Mouse (Mus musculus) cerebellum, adult 8-10 months (tissue): Measurements from ENCODE around the gene Ctns.
A peak's percentile ranks its signal among the peaks of the same experiment; 100 is the strongest.

Source experiments
- DNase-seq: peaks from one replicate; pipeline ENCODE4 v3.0.0; 2022

Gene Ctns

GRCm38 (mm10) chr11:73198603-73199229 lies at the start of gene Ctns:
Gene Ctns, minus strand, starts transcription at chr11:73199042.
- DNase-seq = no peak

- DNase-seq = no peak
Measured at GRCm38 (mm10) chr11:73242777-73243176, 43.9 kb upstream of the Ctns start.

- DNase-seq = no peak
Measured at GRCm38 (mm10) chr11:73242199-73242598, 43.4 kb upstream of the Ctns start.

- no peak for DNase-seq
Measured at GRCm38 (mm10) chr11:73236731-73237130, 37.9 kb upstream of the Ctns start.

GRCm38 (mm10) chr11:73235990-73236701 lies 37.3 kb upstream of the Ctns start:
- no peak for DNase-seq

- no peak for DNase-seq
Measured at GRCm38 (mm10) chr11:73233992-73234391, 35.1 kb upstream of the Ctns start, which contains the start of gene Trpv1. Gene Trpv1, plus strand, starts transcription at chr11:73234292.

GRCm38 (mm10) chr11:73232513-73232912 lies 33.7 kb upstream of the Ctns start:
- no peak for DNase-seq

- no peak for DNase-seq
Measured at GRCm38 (mm10) chr11:73230081-73230480, 31.2 kb upstream of the Ctns start.

- DNase-seq = no peak
Measured at GRCm38 (mm10) chr11:73228881-73229280, 30.0 kb upstream of the Ctns start.

- DNase-seq = no peak
Measured at GRCm38 (mm10) chr11:73225856-73226255, 27.0 kb upstream of the Ctns start.

- DNase-seq = no peak
Measured at GRCm38 (mm10) chr11:73223966-73224365, 25.1 kb upstream of the Ctns start.

GRCm38 (mm10) chr11:73222846-73223245 lies 24.0 kb upstream of the Ctns start:
- no peak for DNase-seq

- no peak for DNase-seq
Measured at GRCm38 (mm10) chr11:73220651-73221050, 21.8 kb upstream of the Ctns start.

GRCm38 (mm10) chr11:73219671-73220070 lies 20.8 kb upstream of the Ctns start:
- DNase-seq = no peak

- no peak for DNase-seq
Measured at GRCm38 (mm10) chr11:73213956-73214355, 15.1 kb upstream of the Ctns start.

- DNase-seq = no peak
Measured at GRCm38 (mm10) chr11:73207621-73208020, 8.8 kb upstream of the Ctns start.

- no peak for DNase-seq
Measured at GRCm38 (mm10) chr11:73205194-73205593, 6.4 kb upstream of the Ctns start.

- no peak for DNase-seq
Measured at GRCm38 (mm10) chr11:73203895-73204294, 5.1 kb upstream of the Ctns start.

GRCm38 (mm10) chr11:73201597-73201996 lies 2.8 kb upstream of the Ctns start:
- no peak for DNase-seq

- no peak for DNase-seq
Measured at GRCm38 (mm10) chr11:73201021-73201420, 2.2 kb upstream of the Ctns start.

- no peak for DNase-seq
Measured at GRCm38 (mm10) chr11:73199879-73200278, 1.0 kb upstream of the Ctns start.

GRCm38 (mm10) chr11:73199230-73199712 lies 429 bp upstream of the Ctns start, which contains the start of gene Shpk:
Gene Shpk, plus strand, starts transcription at chr11:73199460.
- peak; percentile 96 for DNase-seq

GRCm38 (mm10) chr11:73198190-73198589 lies 652 bp downstream of the Ctns start:
- no peak for DNase-seq

- DNase-seq = no peak
Measured at GRCm38 (mm10) chr11:73194444-73194843, 4.4 kb downstream of the Ctns start.
